Mouse (Mus musculus) liver, embryonic 14.5 days (tissue): ENCODE data around the gene Abhd16a. TPM values are rescaled to one million over a fixed set of nuclear protein-coding genes. Genes with fewer than 3 reads are reported as not detected.
"Not testable (repeated sequence)": the region's sequence is repeated elsewhere in the genome, so short reads cannot be mapped to it uniquely, and the experiment has no call there.

Experiments
- ATAC-seq: fragments of 200-750 bp; cut with Nextera tagmentation; 2 replicates; pipeline ENCODE4 v1.8.0; 2017; ENCODE audit warnings: moderate number of reproducible peaks, mild to moderate bottlenecking, moderate library complexity; ENCODE audit not compliant: insufficient read depth
- DNase-seq, 3 experiments: peaks; one replicate each; pipeline ENCODE4 v3.0.0-alpha.2; 2012 to 2013; ENCODE audit warnings: low read depth in 3 of 3, low spot score in 3 of 3
- H3K27ac ChIP-seq: fragments of 300-500 bp; sonication (generic); 2 replicates; pipeline ENCODE4 v1.5.1; 2014; ENCODE audit warnings: moderate library complexity, mild to moderate bottlenecking, control low read depth, inconsistent platforms
- H3K27me3 ChIP-seq: fragments of 300-500 bp; sonication (generic); 2 replicates; pipeline ENCODE4 v1.6.1; 2014; ENCODE audit warnings: mild to moderate bottlenecking, low read length, moderate library complexity; ENCODE audit not compliant: control insufficient read depth, insufficient read depth
- H3K36me3 ChIP-seq: fragments of 300-500 bp; sonication (generic); replicated peaks from 2 replicates; pipeline ENCODE4 v1.6.1; 2014; ENCODE audit warnings: low read depth; ENCODE audit not compliant: control insufficient read depth, insufficient read depth
- H3K4me1 ChIP-seq, 2 experiments: fragments of 200-500 bp in 1 of 2; fragments of 300-500 bp in 1 of 2; sonication (generic) in 1 of 2; replicated peaks; 2 replicates each; pipeline ENCODE4 v1.6.1; 2012 to 2014; ENCODE audit warnings: antibody characterized with exemption in 1 of 2, inconsistent platforms in 1 of 2, low read length in 1 of 2; ENCODE audit not compliant: control insufficient read depth in 2 of 2, insufficient read depth in 2 of 2
- H3K4me2 ChIP-seq: fragments of 300-500 bp; sonication (generic); 2 replicates; pipeline ENCODE4 v1.6.1; 2014; ENCODE audit warnings: low read depth, mild to moderate bottlenecking, control low read depth, moderate library complexity
- H3K4me3 ChIP-seq, 2 experiments: fragments of 200-500 bp in 1 of 2; fragments of 300-500 bp in 1 of 2; sonication (generic) in 1 of 2; 2 replicates each; pipeline ENCODE4 v1.5.1; 2012 to 2014; ENCODE audit warnings: low read depth in 2 of 2, low read length in 2 of 2, mild to moderate bottlenecking in 2 of 2, control low read depth in 1 of 2, inconsistent platforms in 1 of 2, moderate library complexity in 1 of 2; ENCODE audit not compliant: insufficient read depth in 1 of 2
- H3K9ac ChIP-seq: fragments of 300-500 bp; sonication (generic); replicated peaks from 2 replicates; pipeline ENCODE4 v1.6.1; 2014; ENCODE audit warnings: mild to moderate bottlenecking, control low read depth, moderate library complexity
- H3K9me3 ChIP-seq: fragments of 300-500 bp; sonication (generic); 2 replicates; pipeline ENCODE4 v1.6.1; 2016; ENCODE audit warnings: low read length, mixed read lengths; ENCODE audit not compliant: control insufficient read depth
- CTCF ChIP-seq: IDR thresholded peaks from 2 replicates; pipeline ENCODE4 v1.5.1; 2016; ENCODE audit warnings: antibody characterized with exemption, low read depth, control low read depth
- EP300 ChIP-seq: IDR thresholded peaks from 2 replicates; pipeline ENCODE4 v1.6.1; 2016; ENCODE audit warnings: antibody characterized with exemption, low read depth
- WGBS: fragments of 180-500 bp; shearing (Covaris S2); extraction: QIAGEN DNeasy Blood & Tissue Kit; methylation state at CpG from one replicate; pipeline ENCODE4 v1.1.7; 2014; ENCODE audit not compliant: insufficient replicate concordance; 5-methylcytosine and 5-hydroxymethylcytosine counted together
- polyA plus RNA-seq, 2 experiments: library from polyadenylated mRNA; depleted of rRNA in 1 of 2; stranded (reverse) in 1 of 2; unstranded in 1 of 2; fragments of >200 nt; fragmentation: Nextera tagmentation in 1 of 2; extraction: Ambion mirVana in 1 of 2; gene quantifications; 2 replicates each; pipeline versions ENCODE4 v1.2.1 to v1.2.3; 2012 to 2014

Abhd16a gene
- polyA plus RNA-seq, 2 experiments, result 30.0 to 42.3 TPM

- Histone ChIP-seq H3K36me3 (peaks cover 36% of the 10 kb centered on the region), H3K9me3 (no peaks in the 10 kb centered on the region), H3K27ac (peak within 1 kb of the TSS; percentile 90), H3K27me3 (no peaks in the 10 kb centered on the region), H3K9ac (peak within 1 kb of the TSS; percentile 92), H3K4me2 (peak within 1 kb of the TSS; percentile 98), H3K4me1 (peaks cover 14% of the 10 kb centered on the region in 2 experiments), H3K4me3 (peak within 1 kb of the TSS; percentile 84 to 85)
- TF ChIP-seq EP300 (no peak), CTCF (no peak)
- WGBS, result under 1% methylated on average over 49 of the region's 50 CpGs
- DNase-seq (peak; percentile 95 to 96 (median 96)), ATAC-seq (peak; percentile 93)
These were observed 32.2 kb downstream of the Abhd16a start, which contains the start of gene Gpank1 for GRCm38 (mm10) chr17:35121143-35121799. Gene Gpank1 (plus strand): TSS chr17:35121455.

GRCm38 (mm10) chr17:35121871-35122303, 32.8 kb downstream of the Abhd16a start, which contains the start of gene Csnk2b:
Gene Csnk2b (minus strand): TSS chr17:35122053.
- TF ChIP-seq EP300 (no peak), CTCF (peak; percentile 32; the same call in 1 of the 2 replicates)
- under 1% methylated on average over 19 of the region's 19 CpGs for WGBS
- Histone ChIP-seq H3K27me3 (no peaks in the 10 kb centered on the region), H3K4me1 (peaks cover 14 to 16% of the 10 kb centered on the region in 2 experiments), H3K36me3 (peaks cover 32% of the 10 kb centered on the region), H3K27ac (peak within 1 kb of the TSS; percentile 90), H3K9me3 (no peaks in the 10 kb centered on the region), H3K4me2 (peak within 1 kb of the TSS; percentile 98), H3K4me3 (peak within 1 kb of the TSS; percentile 84 to 85), H3K9ac (peak within 1 kb of the TSS; percentile 92)
- DNase-seq (peak; percentile 41 to 45 (median 44)), ATAC-seq (no peak; the same call in 1 of the 2 replicates)

- H3K9ac ChIP-seq, DNase-seq, ATAC-seq, H3K27me3 ChIP-seq, H3K4me2 ChIP-seq, H3K4me3 ChIP-seq, H3K9me3 ChIP-seq, H3K27ac ChIP-seq: not testable (repeated sequence)
- Histone ChIP-seq H3K4me1 (peaks cover 14 to 19% of the 10 kb centered on the region in 2 experiments), H3K36me3 (peaks cover 22% of the 10 kb centered on the region)
- 84% methylated on average over 9 of the region's 9 CpGs for WGBS
These were observed 34.2 kb downstream of the Abhd16a start for GRCm38 (mm10) chr17:35123287-35123686.

- H3K27me3 ChIP-seq, H3K4me2 ChIP-seq, H3K27ac ChIP-seq, H3K9me3 ChIP-seq, H3K9ac ChIP-seq, DNase-seq, H3K4me3 ChIP-seq, ATAC-seq: not testable (repeated sequence)
- 86% methylated on average over 12 of the region's 12 CpGs for WGBS
- Histone ChIP-seq H3K4me1 (peaks cover 16 to 19% of the 10 kb centered on the region in 2 experiments), H3K36me3 (peaks cover 13% of the 10 kb centered on the region)
These were observed 35.3 kb downstream of the Abhd16a start for GRCm38 (mm10) chr17:35124261-35124896.

GRCm38 (mm10) chr17:35125081-35125480, 36.0 kb downstream of the Abhd16a start:
- no peak for DNase-seq
- peak overlapping the region; percentile 91; the same call in 1 of the 2 replicates for H3K4me2 ChIP-seq
- 86% methylated on average over 1 of the region's 1 CpGs for WGBS
- TF ChIP-seq EP300 (no peak), CTCF (no peak)
- peaks cover 13 to 14% of the 10 kb centered on the region in 2 experiments for H3K4me1 ChIP-seq
- no peaks in the 10 kb centered on the region for H3K9me3 ChIP-seq
- peak overlapping the region; percentile 70; the same call in 1 of the 2 replicates for H3K27ac ChIP-seq
- H3K27me3 ChIP-seq, result no peaks in the 10 kb centered on the region
- no peak overlapping the region for H3K9ac ChIP-seq
- no peak for ATAC-seq
- H3K4me3 ChIP-seq, result no peak overlapping the region
- H3K36me3 ChIP-seq, result peaks cover 11% of the 10 kb centered on the region
